Comparison of ENCODE assay signal across 16 mouse cellular contexts in genomic region chr15:59212362-59212761, GRCm38 (mm10).
"Had no signal": no experiment of that assay in that cellular context is flagged by ENCODE, and none has a peak within 500 bp of the region (broad histone marks: within the 10 kb centered on the region; RNA-seq: fewer than 3 reads in every experiment).

No protein-coding gene starts in this region.

- ATAC-seq: lung, postnatal 0 days had no signal

- H3K4me2 ChIP-seq: limb, embryonic 13.5 days; neural tube, embryonic 15.5 days had no signal

- H3K4me3 ChIP-seq: limb, embryonic 13.5 days; midbrain, embryonic 10.5 days; myocyte; neural tube, embryonic 15.5 days had no signal

- H3K27ac ChIP-seq: limb, embryonic 13.5 days; liver, embryonic 14.5 days; midbrain, embryonic 10.5 days; neural tube, embryonic 15.5 days had no signal

- H3K36me3 ChIP-seq: limb, embryonic 13.5 days; midbrain, embryonic 10.5 days; neural tube, embryonic 15.5 days had no signal

- H3K4me1 ChIP-seq: limb, embryonic 13.5 days; midbrain, embryonic 10.5 days; neural tube, embryonic 15.5 days had no signal

- H3K9ac ChIP-seq: limb, embryonic 13.5 days; liver, embryonic 14.5 days; neural tube, embryonic 15.5 days had no signal

- H3K9me3 ChIP-seq: limb, embryonic 13.5 days; midbrain, embryonic 10.5 days; neural tube, embryonic 15.5 days had no signal

- DNase-seq: kidney, adult 18-20 months; kidney, postnatal 14 days; left cerebral cortex, postnatal 4 days; lung, adult 18-20 months; lung, postnatal 36 days; midbrain, embryonic 14.5 days; right cerebral cortex, adult 18-20 months; right cerebral cortex, postnatal 25 days; thymus, adult 2 months; thymus, postnatal 25 days had no signal

- H3K27me3 ChIP-seq: limb, embryonic 13.5 days; neural tube, embryonic 15.5 days had no signal
